Mouse (Mus musculus) gastrocnemius, postnatal 14 days (tissue): Measurements from ENCODE around the gene Olfr1461. TPM values are rescaled to one million over a fixed set of nuclear protein-coding genes. Genes with fewer than 3 reads are reported as not detected.

ENCODE experiments used
- DNase-seq: peaks from one replicate; pipeline ENCODE4 v3.0.0; 2021; ENCODE audit warnings: mixed read lengths
- intact Hi-C: fragments of 180-260 bp; cut with DNase I; formaldehyde crosslinking; loops from one replicate; pipeline ENCODE4 v1.15.1; 2025; ENCODE audit warnings: low total_unique reads
- long read RNA-seq, 2 experiments: library from polyadenylated mRNA; stranded (forward); transcript quantifications; one replicate each; pipeline ENCODE4 v2.0.0; 2021
- total RNA-seq, 2 experiments: library from RNA; stranded (reverse); gene quantifications; 2 replicates each; pipeline ENCODE4 v1.2.3; 2021

Olfr1461 gene
- total RNA-seq = not detected
- long read RNA-seq, experiment 1 = 0 reads
- long read RNA-seq, experiment 2 = 0 reads

DNA sequence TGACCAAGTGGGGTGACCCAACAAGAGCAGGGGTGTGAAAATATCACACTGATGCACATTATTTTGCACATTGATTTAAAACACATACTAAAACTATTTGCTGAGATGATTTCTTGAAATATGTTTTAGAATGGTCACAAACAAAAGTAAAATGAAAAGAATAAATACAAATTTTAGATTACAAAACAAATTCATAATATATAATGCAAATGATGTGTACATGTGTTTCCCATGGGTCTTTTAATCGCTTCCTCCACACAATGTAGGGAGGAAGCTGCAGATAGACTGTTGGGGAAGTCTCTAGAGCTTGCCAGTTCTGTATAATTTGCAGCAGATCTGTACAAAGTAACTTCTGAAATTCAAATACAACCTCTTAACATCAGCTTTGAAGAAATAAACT, at the start of gene Olfr1461:
Olfr1461 (plus strand) TSS at position 301 of the 400 bp plus-strand sequence.
- DNase-seq = no peak
- intact Hi-C loops = no loop called here

DNA sequence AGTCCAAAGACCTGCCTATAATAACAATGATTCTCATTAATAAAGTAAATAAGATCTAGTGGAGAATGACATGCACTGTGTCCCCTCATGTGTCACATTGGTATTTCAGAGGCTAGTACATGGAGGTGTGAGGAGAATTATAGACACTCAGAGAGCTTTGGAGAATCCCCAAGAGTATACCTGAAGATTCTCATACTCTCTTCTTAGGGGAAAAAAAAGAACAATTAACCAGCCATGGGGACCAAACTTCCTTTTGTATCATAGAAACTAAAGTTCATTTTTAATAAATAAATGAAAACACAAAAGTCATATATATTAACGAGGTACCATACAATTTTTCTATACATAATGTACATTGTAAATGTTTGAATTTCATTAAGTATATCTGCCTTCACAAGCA, 13.4 kb upstream of the Olfr1461 start, which contains the start of gene Olfr1459:
Olfr1459 (minus strand) TSS at position 101 of the 400 bp plus-strand sequence.
- no peak for DNase-seq
- intact Hi-C loops = no loop called here

DNA sequence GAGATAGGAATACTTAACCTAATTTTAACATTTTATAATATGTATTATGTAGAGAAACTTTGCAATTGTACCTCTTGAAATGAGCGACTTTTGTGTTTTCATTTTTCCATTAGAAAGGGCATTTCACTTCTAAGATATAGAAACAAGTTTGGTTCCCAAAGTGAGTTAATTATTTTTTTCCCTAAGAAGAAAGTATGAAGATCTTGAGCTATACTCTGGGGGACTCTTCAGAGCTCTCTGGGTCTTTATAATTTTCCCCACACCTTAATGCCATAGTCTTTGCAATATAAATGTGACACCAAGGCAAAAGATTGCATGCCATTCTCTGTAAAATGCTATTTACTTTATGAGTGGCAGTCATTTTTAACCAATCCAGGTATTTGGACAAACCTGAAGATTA, 22.6 kb downstream of the Olfr1461 start, which contains the start of gene Olfr1462:
Olfr1462 (plus strand) TSS at position 301 of the 400 bp plus-strand sequence.
- DNase-seq = no peak
- intact Hi-C loops = no loop called here

Other genes starting within 250 kb of the Olfr1461 start
- gene Olfr1448, start 238.6 kb upstream of the Olfr1461 start, total RNA-seq = not detected
- not detected for gene Olfr1449, start 232.2 kb upstream of the Olfr1461 start, total RNA-seq
- not detected for gene Olfr1450, start 212.7 kb upstream of the Olfr1461 start, total RNA-seq
- not detected for gene Olfr1451, start 168.0 kb upstream of the Olfr1461 start, total RNA-seq
- not detected for gene Olfr1453, start 134.7 kb upstream of the Olfr1461 start, total RNA-seq
- not detected for gene Olfr1454, start 102.4 kb upstream of the Olfr1461 start, total RNA-seq
- gene Olfr1457, start 65.1 kb upstream of the Olfr1461 start, total RNA-seq = not detected
- not detected for gene Olfr1458, start 56.2 kb upstream of the Olfr1461 start, total RNA-seq
- under 1 TPM in 1 of 2 experiments, not detected in 1; 0.02 TPM for gene Olfr1459, start 13.5 kb upstream of the Olfr1461 start, total RNA-seq
- gene Olfr1462, start 22.7 kb downstream of the Olfr1461 start, total RNA-seq = not detected
- not detected for gene Olfr1463, start 68.3 kb downstream of the Olfr1461 start, total RNA-seq
- not detected for gene Olfr1465, start 152.5 kb downstream of the Olfr1461 start, total RNA-seq
- gene Olfr1466, start 175.9 kb downstream of the Olfr1461 start, total RNA-seq = not detected
- not detected for gene Olfr1467, start 199.2 kb downstream of the Olfr1461 start, total RNA-seq
- gene Olfr1469, start 244.8 kb downstream of the Olfr1461 start, total RNA-seq = not detected